10 mouse cellular contexts compared by ENCODE assay signal in the genomic region with DNA sequence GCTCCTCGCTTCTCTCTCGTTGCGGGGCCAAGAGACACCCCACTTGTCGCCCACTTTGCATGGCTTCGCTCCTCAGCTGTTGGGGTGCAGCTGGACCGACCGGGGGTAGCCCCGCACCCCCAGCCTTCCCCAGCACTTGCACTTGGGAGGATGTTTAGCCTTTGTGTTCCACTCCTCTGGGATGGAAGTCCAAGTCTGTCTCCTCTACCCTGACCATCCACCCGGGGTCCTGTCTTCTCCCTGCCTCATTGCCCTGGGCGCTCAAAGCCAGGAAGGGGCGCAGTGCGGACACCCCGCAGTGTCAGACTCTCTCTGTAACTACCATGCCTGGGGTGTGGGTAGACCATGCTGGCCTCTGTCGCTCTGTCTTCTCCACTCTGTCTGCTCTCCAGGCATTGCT. TPM values are rescaled to one million over a fixed set of nuclear protein-coding genes. Genes with fewer than 3 reads are reported as not detected.
DNase-seq lines count a peak whose midpoint lies in the region; ATAC-seq and TF ChIP-seq lines count a peak whose summit lies in the region.
"Had no signal": no experiment of that assay in that cellular context is flagged by ENCODE, and none has a peak within 500 bp of the region (broad histone marks: within the 10 kb centered on the region; RNA-seq: fewer than 3 reads in every experiment).

No protein-coding gene starts in this region.

- H3K9me3 ChIP-seq in heart, embryonic 12.5 days (replicated peaks) = no peaks in the 10 kb centered on the region
- peaks cover 54% of the 10 kb centered on the region for H3K9me3 ChIP-seq in G1E (replicated peaks)
- H3K9me3 ChIP-seq in hindbrain, embryonic 12.5 days (replicated peaks) = no peaks in the 10 kb centered on the region
- H3K9me3 ChIP-seq in midbrain, embryonic 11.5 days (ENCODE audit: control insufficient read depth, low read length) = no peaks in the 10 kb centered on the region

- H3K4me1 ChIP-seq in heart, embryonic 12.5 days (replicated peaks) = peaks cover 9% of the 10 kb centered on the region; the same call in 1 of the 2 replicates
- H3K4me1 ChIP-seq in G1E (ENCODE audit: insufficient read depth, low read depth, low read length) = no peaks in the 10 kb centered on the region
- H3K4me1 ChIP-seq in hindbrain, embryonic 12.5 days = peaks cover 4% of the 10 kb centered on the region; the same call in 1 of the 2 replicates
- H3K4me1 ChIP-seq in midbrain, embryonic 11.5 days (ENCODE audit: control insufficient read depth, insufficient read depth, low read length) = peaks cover 7% of the 10 kb centered on the region

- no peak overlapping the region for H3K27ac ChIP-seq in heart, embryonic 12.5 days (ENCODE audit: poor library complexity, severe bottlenecking)
- H3K27ac ChIP-seq in hindbrain, embryonic 12.5 days = no peak overlapping the region
- H3K27ac ChIP-seq in midbrain, embryonic 11.5 days (ENCODE audit: low read depth, low read length) = no peak overlapping the region

- ATAC-seq in heart, embryonic 12.5 days (ENCODE audit: insufficient number of reproducible peaks, low FRiP score) = peak; percentile 61; the same call in 1 of the 2 replicates
- ATAC-seq in G1E (ENCODE audit: extremely low read depth, insufficient number of reproducible peaks, low FRiP score, poor library complexity, severe bottlenecking) = no peak
- peak; percentile 70 for ATAC-seq in hindbrain, embryonic 12.5 days (ENCODE audit: low FRiP score)
- ATAC-seq in midbrain, embryonic 11.5 days (ENCODE audit: low FRiP score) = peak; percentile 77

- peak overlapping the region; percentile 39; the same call in 1 of the 2 replicates for H3K9ac ChIP-seq in heart, embryonic 12.5 days
- H3K9ac ChIP-seq in hindbrain, embryonic 12.5 days = peak overlapping the region; percentile 57
- peak overlapping the region; percentile 63 for H3K9ac ChIP-seq in midbrain, embryonic 11.5 days (ENCODE audit: low read length)

- H3K4me3 ChIP-seq in heart, embryonic 12.5 days = peak overlapping the region; percentile 44
- H3K4me3 ChIP-seq in G1E (ENCODE audit: low read depth, low read length) = peak overlapping the region; percentile 12; the same call in 1 of the 2 replicates
- H3K4me3 ChIP-seq in hindbrain, embryonic 12.5 days = peak overlapping the region; percentile 51
- peak overlapping the region; percentile 48 for H3K4me3 ChIP-seq in midbrain, embryonic 11.5 days (ENCODE audit: low read depth, low read length)

- WGBS in heart, embryonic 12.5 days = 16% methylated on average over 14 of the region's 14 CpGs
- WGBS in hindbrain, embryonic 12.5 days = 15% methylated on average over 14 of the region's 14 CpGs
- 13% methylated on average over 14 of the region's 14 CpGs for WGBS in midbrain, embryonic 11.5 days

- H3K27me3 ChIP-seq in heart, embryonic 12.5 days (replicated peaks) = peaks cover 54% of the 10 kb centered on the region
- H3K27me3 ChIP-seq in G1E (ENCODE audit: insufficient read depth, low read length) = no peaks in the 10 kb centered on the region
- H3K27me3 ChIP-seq in hindbrain, embryonic 12.5 days = peaks cover 18% of the 10 kb centered on the region
- peaks cover 5% of the 10 kb centered on the region for H3K27me3 ChIP-seq in midbrain, embryonic 11.5 days (ENCODE audit: control insufficient read depth, insufficient read depth, low read length)
- H3K27me3 ChIP-seq: CH12.LX had no signal

- H3K4me2 ChIP-seq in heart, embryonic 12.5 days = peak overlapping the region; percentile 87
- H3K4me2 ChIP-seq in hindbrain, embryonic 12.5 days (replicated peaks) = peak overlapping the region; percentile 95
- peak overlapping the region; percentile 97 for H3K4me2 ChIP-seq in midbrain, embryonic 11.5 days

- no peak for DNase-seq in heart, adult 11 months
- no peak for DNase-seq in G1E (ENCODE audit: low spot score)
- DNase-seq in midbrain, embryonic 11.5 days (ENCODE audit: low spot score, missing footprints) = peak; percentile 87
- DNase-seq in right cerebral cortex, postnatal 36 days (ENCODE audit: low spot score in 2 of 2) = no peak
- DNase-seq in spleen, postnatal 36 days (ENCODE audit: low spot score in 2 of 2) = no peak
- DNase-seq in layer of hippocampus, postnatal 14 days (ENCODE audit: low spot score in 2 of 2) = no peak

- H3K36me3 ChIP-seq in heart, embryonic 12.5 days = no peaks in the 10 kb centered on the region
- H3K36me3 ChIP-seq in G1E (replicated peaks) = no peaks in the 10 kb centered on the region
- no peaks in the 10 kb centered on the region for H3K36me3 ChIP-seq in hindbrain, embryonic 12.5 days
- H3K36me3 ChIP-seq in midbrain, embryonic 11.5 days (ENCODE audit: control insufficient read depth, insufficient read depth, low read length) = no peaks in the 10 kb centered on the region

- no peak for TF ChIP-seq CTCF in G1E (IDR thresholded peaks at IDR 0.05; ENCODE audit: low read depth, low read length)

RNA-seq across cellular contexts. Expression of a gene that starts 0.4 kb away (rescaled TPM):
- polyA plus RNA-seq in heart, embryonic 12.5 days (2016; fragmentation: Nextera tagmentation; extraction: Ambion mirVana) = 0.08 TPM in 1 of 2 replicates, not detected in the other
- total RNA-seq in G1E (2014; fragmentation: Nextera tagmentation) (not detected in 2 replicates), G1E (2017) (0.17 and 0.33 TPM in 2 replicates)
- not detected in 2 replicates for polyA plus RNA-seq in G1E (2012)
- 0.69 and 0.85 TPM in 2 replicates for polyA plus RNA-seq in hindbrain, embryonic 12.5 days (2016; fragmentation: Nextera tagmentation; extraction: Ambion mirVana)
- 0.10 and 0.11 TPM in 2 replicates for polyA plus RNA-seq in midbrain, embryonic 11.5 days (2014; fragmentation: Nextera tagmentation; extraction: Ambion mirVana)
- 1 to 10 TPM in 1 of 2 experiments, under 1 TPM in 1; 0.76 to 1.2 TPM for total RNA-seq in layer of hippocampus, postnatal 14 days (2021)
- total RNA-seq: CH12.LX; hematopoietic stem cell, adult 5-6 weeks had no signal
